Comparison of ENCODE assay signal across 31 mouse cellular contexts in genomic region chr4:149226311-149226710, GRCm38 (mm10).
"Had no signal": no experiment of that assay in that cellular context is flagged by ENCODE, and none has a peak within 500 bp of the region (broad histone marks: within the 10 kb centered on the region; RNA-seq: fewer than 3 reads in every experiment).

No protein-coding gene starts in this region.

- H3K27me3 ChIP-seq: limb, embryonic 12.5 days; limb, embryonic 13.5 days; limb, embryonic 15.5 days; liver, embryonic 12.5 days; liver, embryonic 13.5 days; liver, embryonic 15.5 days; lung, embryonic 15.5 days; midbrain, embryonic 12.5 days; midbrain, embryonic 15.5 days had no signal

- H3K4me1 ChIP-seq: limb, embryonic 10.5 days; limb, embryonic 12.5 days; limb, embryonic 13.5 days; limb, embryonic 15.5 days; liver, embryonic 12.5 days; liver, embryonic 13.5 days; liver, embryonic 15.5 days; lung, embryonic 15.5 days; megakaryocyte, embryonic 14.5 days; midbrain, embryonic 10.5 days; midbrain, embryonic 12.5 days; midbrain, embryonic 15.5 days had no signal

- H3K9ac ChIP-seq: limb, embryonic 12.5 days; limb, embryonic 13.5 days; limb, embryonic 15.5 days; liver, embryonic 12.5 days; liver, embryonic 13.5 days; liver, embryonic 14.5 days; liver, embryonic 15.5 days; liver, postnatal 0 days; lung, embryonic 14.5 days; lung, embryonic 15.5 days; midbrain, embryonic 12.5 days; midbrain, embryonic 15.5 days had no signal

- H3K4me3 ChIP-seq: left cerebral cortex, adult 2 months; limb, embryonic 10.5 days; limb, embryonic 12.5 days; limb, embryonic 13.5 days; limb, embryonic 15.5 days; liver, embryonic 12.5 days; liver, embryonic 13.5 days; liver, embryonic 15.5 days; lung, embryonic 15.5 days; megakaryocyte, embryonic 14.5 days; midbrain, embryonic 10.5 days; midbrain, embryonic 12.5 days; midbrain, embryonic 15.5 days; myocyte had no signal

- H3K9me3 ChIP-seq: limb, embryonic 10.5 days; limb, embryonic 12.5 days; limb, embryonic 13.5 days; limb, embryonic 15.5 days; liver, embryonic 12.5 days; liver, embryonic 13.5 days; liver, embryonic 15.5 days; lung, embryonic 15.5 days; midbrain, embryonic 10.5 days; midbrain, embryonic 15.5 days had no signal

- H3K4me2 ChIP-seq: limb, embryonic 12.5 days; limb, embryonic 13.5 days; limb, embryonic 15.5 days; liver, embryonic 11.5 days; liver, embryonic 12.5 days; liver, embryonic 13.5 days; liver, embryonic 15.5 days; lung, embryonic 14.5 days; lung, embryonic 15.5 days; midbrain, embryonic 11.5 days; midbrain, embryonic 12.5 days; midbrain, embryonic 15.5 days had no signal

- H3K27ac ChIP-seq: left cerebral cortex, adult 2 months; limb, embryonic 10.5 days; limb, embryonic 12.5 days; limb, embryonic 13.5 days; limb, embryonic 15.5 days; liver, embryonic 12.5 days; liver, embryonic 13.5 days; liver, embryonic 14.5 days; liver, embryonic 15.5 days; lung, embryonic 15.5 days; macrophage; midbrain, embryonic 10.5 days; midbrain, embryonic 12.5 days; midbrain, embryonic 15.5 days had no signal

- ATAC-seq: liver, embryonic 12.5 days; liver, postnatal 0 days; lung, postnatal 0 days; midbrain, embryonic 15.5 days; midbrain, embryonic 16.5 days had no signal

- DNase-seq: left cerebral cortex, postnatal 4 days; liver; liver, embryonic 13.5 days; liver, postnatal 0 days; lung, adult 18-20 months; lung, adult 2 months; lung, embryonic 14.5 days; lung, postnatal 10 days; lung, postnatal 14 days; lung, postnatal 36 days; lung, postnatal 4 days; midbrain, embryonic 14.5 days had no signal
